Mouse (Mus musculus) kidney, embryonic 16.5 days (tissue): ENCODE results near the gene Pacrg. TPM values are rescaled to one million over a fixed set of nuclear protein-coding genes. Genes with fewer than 3 reads are reported as not detected.

Experiments used
- ATAC-seq: fragments of 200-750 bp; cut with Nextera tagmentation; 2 replicates; pipeline ENCODE4 v1.8.0; 2017; ENCODE audit warnings: moderate TSS enrichment; ENCODE audit not compliant: low FRiP score, low TSS enrichment
- H3K27ac ChIP-seq: fragments of 300-500 bp; sonication (generic); 2 replicates; pipeline ENCODE4 v1.5.1; 2014; ENCODE audit warnings: low read length
- H3K27me3 ChIP-seq: fragments of 300-500 bp; sonication (generic); 2 replicates; pipeline ENCODE4 v1.6.1; 2014; ENCODE audit warnings: low read length, control low read depth, mixed read lengths; ENCODE audit not compliant: insufficient read depth
- H3K36me3 ChIP-seq: fragments of 300-500 bp; sonication (generic); 2 replicates; pipeline ENCODE4 v1.6.1; 2014; ENCODE audit warnings: low read length, control low read depth, mixed read lengths; ENCODE audit not compliant: insufficient read depth
- H3K4me1 ChIP-seq: fragments of 300-500 bp; sonication (generic); 2 replicates; pipeline ENCODE4 v1.6.1; 2014; ENCODE audit warnings: low read length, control low read depth, mixed read lengths; ENCODE audit not compliant: insufficient read depth
- H3K4me2 ChIP-seq: fragments of 300-500 bp; sonication (generic); replicated peaks from 2 replicates; pipeline ENCODE4 v1.6.1; 2014; ENCODE audit warnings: low read depth, low read length
- H3K4me3 ChIP-seq: fragments of 300-500 bp; sonication (generic); 2 replicates; pipeline ENCODE4 v1.5.1; 2014; ENCODE audit warnings: mild to moderate bottlenecking, low read length
- H3K9ac ChIP-seq: fragments of 300-500 bp; sonication (generic); replicated peaks from 2 replicates; pipeline ENCODE4 v1.6.1; 2014; ENCODE audit warnings: low read length
- H3K9me3 ChIP-seq: fragments of 300-500 bp; sonication (generic); 2 replicates; pipeline ENCODE4 v1.6.1; 2016; ENCODE audit warnings: low read length, control low read depth
- WGBS: fragments of 180-500 bp; shearing (Covaris S2); extraction: QIAGEN DNeasy Blood & Tissue Kit; methylation state at CpG from one replicate; pipeline ENCODE4 v1.1.7; 2014; 5-methylcytosine and 5-hydroxymethylcytosine counted together
- polyA plus RNA-seq: library from polyadenylated mRNA; unstranded; fragments of >200 nt; fragmentation: Nextera tagmentation; extraction: Ambion mirVana; gene quantifications from 2 replicates; pipeline ENCODE4 v1.2.1, GENCODE M21; 2015

Gene Pacrg
- polyA plus RNA-seq, 1 experiment from 2014 or later = 3.9 TPM

DNA sequence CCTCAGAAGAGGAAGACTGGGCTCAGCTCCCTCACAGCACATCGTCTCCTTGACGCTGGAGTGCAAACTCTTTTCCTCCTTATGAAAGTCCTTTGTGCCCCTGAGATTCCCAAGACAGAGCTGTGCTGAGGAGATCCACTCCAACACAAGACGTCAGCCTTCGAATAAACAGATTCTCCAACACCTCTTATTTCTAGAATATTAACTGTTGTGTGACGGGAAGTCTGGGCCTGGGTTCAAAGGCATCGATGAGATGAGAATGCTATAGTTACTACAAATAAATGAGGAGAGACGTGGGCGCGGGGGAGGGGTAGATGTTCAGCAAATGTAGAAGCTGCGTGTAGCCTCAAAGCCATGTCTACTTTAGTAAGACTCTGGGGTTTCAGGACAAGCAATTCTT lies 270.8 kb downstream of the Pacrg start:
- no peak for ATAC-seq
- Histone ChIP-seq H3K9ac (no peak overlapping the region), H3K4me3 (no peak overlapping the region), H3K27ac (no peak overlapping the region), H3K4me1 (0 out of 2 replicates have a peak, but pooled peaks cover 5% of the 10 kb centered on the region), H3K9me3 (no peaks in the 10 kb centered on the region), H3K4me2 (no peak overlapping the region), H3K27me3 (no peaks in the 10 kb centered on the region), H3K36me3 (no peaks in the 10 kb centered on the region)
- WGBS = 85% methylated on average over 10 of the region's 10 CpGs

DNA sequence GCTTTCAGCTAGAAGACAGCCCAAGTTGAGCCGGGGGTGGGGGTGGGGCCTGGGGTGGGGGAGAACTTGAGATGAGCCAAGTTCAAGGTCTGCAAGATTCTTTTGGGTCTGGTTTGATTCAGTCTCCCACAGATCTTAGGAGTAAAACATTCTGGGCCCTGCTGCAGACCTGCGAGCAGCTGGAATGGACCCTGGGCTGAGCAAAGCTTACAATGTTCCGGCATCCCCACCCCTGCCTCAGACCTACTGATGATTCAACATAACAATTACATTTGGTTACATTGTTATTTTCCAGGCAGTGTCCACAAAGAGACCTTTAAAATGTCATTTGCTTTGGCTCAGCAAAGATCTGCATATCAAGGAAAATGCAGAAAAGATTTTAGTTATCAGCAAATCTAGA lies 272.7 kb downstream of the Pacrg start:
- no peak for ATAC-seq
- H3K9ac ChIP-seq = no peak overlapping the region
- no peaks in the 10 kb centered on the region for H3K27me3 ChIP-seq
- no peak overlapping the region for H3K4me2 ChIP-seq
- no peak overlapping the region for H3K27ac ChIP-seq
- H3K9me3 ChIP-seq = no peaks in the 10 kb centered on the region
- 0 out of 2 replicates have a peak, but pooled peaks cover 5% of the 10 kb centered on the region for H3K4me1 ChIP-seq
- H3K36me3 ChIP-seq = no peaks in the 10 kb centered on the region
- 83% methylated on average over 3 of the region's 3 CpGs for WGBS
- H3K4me3 ChIP-seq = no peak overlapping the region

DNA sequence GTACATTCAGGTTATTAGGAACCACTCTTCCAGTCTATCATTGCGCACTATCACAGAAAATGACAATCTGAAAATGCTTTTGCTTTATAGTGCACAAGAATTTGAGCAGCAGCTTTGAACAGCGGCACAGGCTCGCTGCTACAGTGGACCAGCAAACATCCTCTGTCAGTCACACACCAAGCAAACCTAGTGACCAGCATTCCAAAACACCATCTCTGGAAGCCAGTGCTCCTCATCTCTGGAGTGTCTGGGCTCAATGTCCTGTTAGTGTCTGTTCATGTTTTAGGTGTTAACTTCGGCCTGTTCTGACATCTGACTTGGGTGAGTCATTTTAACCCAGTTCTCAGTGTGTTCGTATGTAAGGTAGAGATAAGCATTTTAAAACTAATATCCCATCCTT lies 275.9 kb downstream of the Pacrg start:
- H3K4me2 ChIP-seq = no peak overlapping the region
- no peaks in the 10 kb centered on the region for H3K9me3 ChIP-seq
- H3K4me1 ChIP-seq = 0 out of 2 replicates have a peak, but pooled peaks cover 5% of the 10 kb centered on the region
- ATAC-seq = no peak
- H3K27ac ChIP-seq = no peak overlapping the region
- H3K27me3 ChIP-seq = no peaks in the 10 kb centered on the region
- H3K36me3 ChIP-seq = no peaks in the 10 kb centered on the region
- no peak overlapping the region for H3K9ac ChIP-seq
- 90% methylated on average over 5 of the region's 5 CpGs for WGBS
- H3K4me3 ChIP-seq = no peak overlapping the region

DNA sequence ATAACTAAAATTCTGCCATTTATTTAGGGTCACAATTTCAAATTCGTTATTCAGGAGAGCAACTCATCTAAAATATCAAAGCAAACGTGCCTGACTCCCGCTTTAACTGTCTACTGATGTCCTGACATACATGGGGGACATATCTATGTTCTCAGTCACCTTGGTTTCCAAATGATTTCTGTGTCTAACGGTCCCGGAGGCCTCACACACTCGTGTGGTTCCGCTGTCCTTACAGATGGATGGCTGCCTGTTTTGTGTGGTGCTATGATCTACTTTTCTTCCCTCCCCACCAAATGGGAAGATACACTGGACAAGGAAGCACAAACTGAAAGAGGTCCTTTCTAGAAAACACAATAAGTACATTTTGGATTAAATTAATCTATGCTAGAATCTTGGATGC lies 277.2 kb downstream of the Pacrg start:
- Histone ChIP-seq H3K4me2 (no peak overlapping the region), H3K27me3 (no peaks in the 10 kb centered on the region), H3K9me3 (no peaks in the 10 kb centered on the region), H3K9ac (no peak overlapping the region), H3K36me3 (no peaks in the 10 kb centered on the region), H3K27ac (no peak overlapping the region), H3K4me1 (0 out of 2 replicates have a peak, but pooled peaks cover 5% of the 10 kb centered on the region), H3K4me3 (no peak overlapping the region)
- ATAC-seq = no peak
- WGBS = 90% methylated on average over 7 of the region's 7 CpGs

DNA sequence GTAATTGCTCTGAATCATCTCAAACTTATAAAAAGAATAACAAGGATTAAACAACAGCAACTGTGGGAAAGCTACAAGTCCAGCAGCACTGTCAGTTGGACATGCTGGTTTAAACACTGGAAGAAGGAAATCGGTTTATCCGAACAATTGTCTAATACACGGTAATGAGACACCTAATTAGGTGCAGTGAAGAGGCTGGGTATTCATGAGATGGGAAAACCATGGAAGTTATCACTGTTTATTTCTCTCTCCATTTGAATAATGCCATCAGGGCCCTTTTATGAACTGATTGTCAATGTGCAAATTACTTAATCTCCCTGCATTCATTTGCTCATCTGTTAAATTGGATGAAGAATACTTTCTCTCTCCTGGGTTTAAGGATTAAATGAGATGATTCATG lies 280.1 kb downstream of the Pacrg start:
- Histone ChIP-seq H3K9ac (no peak overlapping the region), H3K4me3 (no peak overlapping the region), H3K4me1 (no peaks in the 10 kb centered on the region), H3K27me3 (no peaks in the 10 kb centered on the region), H3K36me3 (no peaks in the 10 kb centered on the region), H3K9me3 (no peaks in the 10 kb centered on the region), H3K4me2 (no peak overlapping the region), H3K27ac (no peak overlapping the region)
- WGBS = 79% methylated on average over 3 of the region's 3 CpGs
- ATAC-seq = no peak

DNA sequence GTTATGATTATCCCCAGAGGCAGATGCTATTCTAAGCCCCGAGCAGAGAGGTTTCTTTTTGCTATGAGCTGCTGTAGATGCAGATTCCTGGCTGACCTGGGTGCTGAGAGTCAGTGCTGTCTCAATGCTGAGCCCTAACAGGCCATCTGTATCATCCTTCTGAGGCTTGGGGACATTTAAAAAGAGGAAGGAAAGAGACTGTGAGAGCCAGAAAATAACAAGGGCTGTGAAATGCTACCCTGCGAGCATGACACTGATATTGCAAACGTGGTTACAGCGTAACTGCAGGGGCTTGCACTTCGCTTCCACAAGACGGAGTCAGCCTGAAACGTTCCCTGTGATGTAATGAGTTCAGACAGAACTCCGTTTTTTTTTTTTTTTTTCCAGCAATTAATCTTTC lies 281.4 kb downstream of the Pacrg start:
- no peaks in the 10 kb centered on the region for H3K4me1 ChIP-seq
- 58% methylated on average over 8 of the region's 8 CpGs for WGBS
- ATAC-seq = no peak
- H3K36me3 ChIP-seq = no peaks in the 10 kb centered on the region
- no peaks in the 10 kb centered on the region for H3K9me3 ChIP-seq
- no peak overlapping the region for H3K27ac ChIP-seq
- H3K4me3 ChIP-seq = no peak overlapping the region
- no peak overlapping the region for H3K4me2 ChIP-seq
- no peaks in the 10 kb centered on the region for H3K27me3 ChIP-seq
- H3K9ac ChIP-seq = no peak overlapping the region

DNA sequence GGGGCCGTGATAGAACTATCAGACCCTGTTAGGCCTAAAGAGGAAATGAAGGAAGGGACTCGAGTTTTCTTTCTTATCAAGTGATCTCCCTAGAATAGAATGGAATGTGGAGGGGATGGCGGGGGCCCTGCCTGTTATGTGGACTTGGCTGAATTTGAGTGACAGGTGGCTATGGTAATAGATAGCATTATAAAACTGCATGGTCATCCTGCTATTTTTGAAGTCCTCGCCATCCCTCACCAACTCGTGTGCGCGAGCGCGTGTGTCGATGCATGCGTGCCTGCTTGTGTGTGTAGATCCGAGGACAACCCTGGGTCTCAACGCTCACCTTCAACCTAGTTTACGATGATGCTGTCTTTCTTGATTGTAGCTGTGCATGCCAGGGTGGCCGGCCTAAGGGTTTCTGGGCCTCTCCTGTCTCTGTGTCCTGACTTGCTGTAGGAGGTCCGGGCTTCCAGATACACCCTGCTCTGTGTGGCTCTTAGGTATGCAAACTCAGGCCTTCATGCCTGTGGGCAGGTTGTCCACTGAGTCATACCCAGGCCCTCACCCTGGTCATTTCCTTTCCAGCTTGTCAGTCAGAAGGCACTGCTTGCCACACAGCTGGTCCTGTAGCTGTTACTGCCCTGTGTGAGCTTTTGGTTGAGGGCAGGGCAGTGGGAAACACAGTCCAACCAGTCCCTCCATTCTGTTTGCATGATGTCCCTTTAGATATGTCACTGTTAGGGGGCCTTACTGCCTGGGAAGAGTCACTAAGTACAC lies 287.6 kb downstream of the Pacrg start:
- 85% methylated on average over 16 of the region's 16 CpGs for WGBS
- H3K4me2 ChIP-seq = no peak overlapping the region
- no peak for ATAC-seq

DNA sequence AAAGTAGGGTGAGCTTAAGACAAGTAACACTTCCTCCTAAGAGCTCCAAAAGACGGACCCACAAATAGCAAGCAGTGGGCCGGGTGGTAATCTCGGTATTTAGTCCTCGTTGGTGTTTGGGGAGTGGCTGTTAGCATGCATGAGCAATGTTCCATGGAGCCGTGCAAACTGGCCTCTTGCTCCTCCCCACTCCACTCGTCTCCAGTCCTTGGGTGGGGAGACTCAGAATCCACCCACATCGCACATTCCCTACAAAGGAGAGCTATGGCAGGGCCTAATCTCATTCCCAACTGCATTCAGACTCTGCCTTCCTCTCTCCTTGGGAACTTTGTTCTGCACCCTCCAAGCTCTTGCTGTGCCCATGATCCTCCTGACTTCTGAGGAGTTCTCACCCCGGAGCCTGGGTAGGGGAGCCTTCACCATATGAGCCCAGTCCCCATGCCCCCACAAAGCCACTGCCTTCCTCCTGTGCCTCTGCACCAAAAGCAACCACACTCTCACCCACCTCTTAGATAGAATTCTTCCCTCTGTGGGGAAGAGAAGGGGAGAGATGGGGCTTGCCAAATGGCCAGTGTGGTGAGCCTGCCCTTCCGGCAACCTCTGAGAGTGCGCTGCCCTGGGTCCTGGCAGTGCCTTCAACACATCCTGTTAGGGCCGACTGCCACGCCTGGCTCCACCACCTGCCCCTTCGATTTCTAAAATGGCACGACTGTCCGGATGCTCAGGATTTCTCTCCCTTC lies 289.2 kb downstream of the Pacrg start:
- Histone ChIP-seq H3K27me3 (no peaks in the 10 kb centered on the region), H3K4me1 (peaks cover 3% of the 10 kb centered on the region; the same call in 1 of the 2 replicates), H3K9ac (no peak overlapping the region), H3K9me3 (no peaks in the 10 kb centered on the region), H3K36me3 (no peaks in the 10 kb centered on the region), H3K4me2 (no peak overlapping the region), H3K27ac (no peak overlapping the region), H3K4me3 (no peak overlapping the region)
- no peak for ATAC-seq
- 59% methylated on average over 15 of the region's 15 CpGs for WGBS

More for the DNA sequence above, 287.6 kb downstream of the Pacrg start:
- Histone ChIP-seq H3K4me1 (peaks cover 3% of the 10 kb centered on the region; the same call in 1 of the 2 replicates), H3K36me3 (no peaks in the 10 kb centered on the region), H3K9ac (no peak overlapping the region), H3K27me3 (no peaks in the 10 kb centered on the region), H3K4me3 (no peak overlapping the region), H3K9me3 (no peaks in the 10 kb centered on the region), H3K27ac (no peak overlapping the region)

DNA sequence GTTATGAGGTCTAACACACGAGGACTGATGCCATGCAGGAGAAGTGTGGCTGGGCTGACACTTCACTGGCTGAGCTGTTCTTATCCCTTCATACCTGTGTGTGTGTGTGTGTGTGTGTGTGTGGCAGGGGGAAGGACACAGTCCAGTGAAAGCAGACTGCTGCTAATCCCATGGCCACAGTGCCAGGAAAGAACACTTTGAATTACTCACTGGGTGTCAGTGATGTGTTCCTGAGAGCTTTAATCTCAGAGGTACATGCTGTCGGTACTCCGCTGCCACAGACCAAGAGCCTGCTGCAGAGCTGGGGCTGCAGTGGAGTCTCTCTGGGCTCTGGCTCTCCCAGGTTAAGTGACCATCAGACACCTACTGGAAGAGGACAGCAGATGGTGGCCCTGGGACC lies 290.3 kb downstream of the Pacrg start:
- no peak for ATAC-seq
- WGBS = 74% methylated on average over 3 of the region's 3 CpGs
- no peak overlapping the region for H3K27ac ChIP-seq

DNA sequence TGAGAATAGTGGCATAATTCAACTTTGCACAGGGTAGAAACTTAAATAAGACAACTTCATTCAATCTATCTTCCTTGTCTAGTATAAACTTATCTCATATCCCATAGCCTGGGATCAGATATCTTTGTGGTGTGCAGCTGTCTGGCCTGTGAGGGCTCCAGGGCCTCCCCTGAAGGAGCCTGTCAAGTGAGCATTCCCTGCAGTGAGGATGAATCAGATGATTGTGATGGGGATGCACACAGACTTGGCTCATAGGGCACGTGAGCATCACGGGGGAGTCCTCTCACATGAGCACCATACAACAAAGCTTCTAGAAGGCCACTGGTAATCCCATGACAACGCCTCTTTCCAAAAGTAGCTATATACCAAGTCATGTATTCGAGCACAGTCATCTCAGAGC lies 291.1 kb downstream of the Pacrg start:
- Histone ChIP-seq H3K4me3 (no peak overlapping the region), H3K36me3 (no peaks in the 10 kb centered on the region), H3K27me3 (no peaks in the 10 kb centered on the region), H3K9me3 (no peaks in the 10 kb centered on the region), H3K4me2 (no peak overlapping the region), H3K27ac (no peak overlapping the region), H3K4me1 (peaks cover 3% of the 10 kb centered on the region; the same call in 1 of the 2 replicates), H3K9ac (no peak overlapping the region)
- no peak for ATAC-seq
- WGBS = 88% methylated on average over 4 of the region's 4 CpGs

More for the DNA sequence above, 290.3 kb downstream of the Pacrg start:
- Histone ChIP-seq H3K9ac (no peak overlapping the region), H3K9me3 (no peaks in the 10 kb centered on the region), H3K36me3 (no peaks in the 10 kb centered on the region), H3K27me3 (no peaks in the 10 kb centered on the region), H3K4me3 (no peak overlapping the region), H3K4me1 (peaks cover 3% of the 10 kb centered on the region; the same call in 1 of the 2 replicates), H3K4me2 (no peak overlapping the region)
